19 mouse cellular contexts compared by ENCODE assay signal in genomic region chr7:132719570-132719969, GRCm38 (mm10).
A peak's percentile ranks its signal among the peaks of the same experiment; 100 is the strongest.
DNase-seq lines count a peak whose midpoint lies in the region; ATAC-seq and TF ChIP-seq lines count a peak whose summit lies in the region.
"Had no signal": no experiment of that assay in that cellular context is flagged by ENCODE, and none has a peak within 500 bp of the region (broad histone marks: within the 10 kb centered on the region; RNA-seq: fewer than 3 reads in every experiment).

No protein-coding gene starts in this region.

- no peak for TF ChIP-seq CTCF in hindbrain, postnatal 0 days (IDR thresholded peaks at IDR 0.05; ENCODE audit: low read depth)

- peak; percentile 66 to 80 for DNase-seq in adrenal gland, adult (ENCODE audit: inconsistent age in 2 of 2, low spot score in 1 of 2)
- no peak for DNase-seq in adrenal gland, postnatal 25 days
- DNase-seq in hindbrain, postnatal 0 days (ENCODE audit: low spot score) = no peak
- no peak for DNase-seq in hindbrain, embryonic 14.5 days (ENCODE audit: low spot score)
- DNase-seq in 3134 (ENCODE audit: extremely low read depth, insufficient read length, low spot score) = peak; percentile 78
- DNase-seq in urinary bladder, adult 18-20 months (ENCODE audit: low spot score in 2 of 2) = no peak
- DNase-seq in kidney, adult 11 months = no peak
- DNase-seq: cerebellum, postnatal 25 days; gastrocnemius, postnatal 25 days; kidney, adult 2 months; kidney, postnatal 36 days; layer of hippocampus, postnatal 36 days; lung, postnatal 14 days; retina, postnatal 1 day; spleen, adult 18-20 months; thymus, postnatal 4 days had no signal

- no peaks in the 10 kb centered on the region for H3K36me3 ChIP-seq in hindbrain, postnatal 0 days (ENCODE audit: insufficient read depth, low read length)
- H3K36me3 ChIP-seq in hindbrain, embryonic 14.5 days (replicated peaks; ENCODE audit: control insufficient read depth, insufficient read depth) = peaks cover 8% of the 10 kb centered on the region; the same call in 1 of the 2 replicates

- no peaks in the 10 kb centered on the region for H3K9me3 ChIP-seq in hindbrain, postnatal 0 days (ENCODE audit: low read length)
- H3K9me3 ChIP-seq in hindbrain, embryonic 14.5 days (ENCODE audit: control insufficient read depth, low read length) = no peaks in the 10 kb centered on the region
- H3K9me3 ChIP-seq: limb, embryonic 12.5 days had no signal

- H3K4me2 ChIP-seq in hindbrain, postnatal 0 days (ENCODE audit: low read depth, low read length) = no peak overlapping the region
- no peak overlapping the region for H3K4me2 ChIP-seq in hindbrain, embryonic 14.5 days (replicated peaks)
- H3K4me2 ChIP-seq: limb, embryonic 12.5 days had no signal

- H3K4me3 ChIP-seq in hindbrain, postnatal 0 days (ENCODE audit: low read length) = no peak overlapping the region
- H3K4me3 ChIP-seq in hindbrain, embryonic 14.5 days (replicated peaks; ENCODE audit: low read length) = no peak overlapping the region
- H3K4me3 ChIP-seq in brown adipose tissue, adult 24 weeks (ENCODE audit: insufficient read depth, low read depth, low read length) = no peak overlapping the region
- H3K4me3 ChIP-seq: limb, embryonic 12.5 days had no signal

- H3K4me1 ChIP-seq in hindbrain, postnatal 0 days (ENCODE audit: insufficient read depth, low read length) = peaks cover 17% of the 10 kb centered on the region; the same call in 1 of the 2 replicates
- peaks cover 17% of the 10 kb centered on the region for H3K4me1 ChIP-seq in hindbrain, embryonic 14.5 days (replicated peaks; ENCODE audit: control insufficient read depth, insufficient read depth, low read length)
- peaks cover 67% of the 10 kb centered on the region for H3K4me1 ChIP-seq in brown adipose tissue, adult 24 weeks (ENCODE audit: control insufficient read depth, insufficient read depth, insufficient read length, low read length)

- 87% methylated on average over 4 of the region's 4 CpGs for WGBS in hindbrain, postnatal 0 days
- 95% methylated on average over 4 of the region's 4 CpGs for WGBS in hindbrain, embryonic 14.5 days

- H3K27ac ChIP-seq in hindbrain, postnatal 0 days = 0 out of 2 replicates have a peak overlapping the region, but pooled peaks have one; percentile 58
- H3K27ac ChIP-seq in hindbrain, embryonic 14.5 days = no peak overlapping the region
- peak overlapping the region; percentile 41 for H3K27ac ChIP-seq in brown adipose tissue, adult 24 weeks (replicated peaks; ENCODE audit: low read depth, low read length)
- H3K27ac ChIP-seq: limb, embryonic 12.5 days; stomach, postnatal 0 days had no signal

- no peaks in the 10 kb centered on the region for H3K27me3 ChIP-seq in hindbrain, postnatal 0 days (ENCODE audit: insufficient read depth, low read length)
- no peaks in the 10 kb centered on the region for H3K27me3 ChIP-seq in hindbrain, embryonic 14.5 days (ENCODE audit: control insufficient read depth, insufficient read depth, low read length)
- H3K27me3 ChIP-seq: limb, embryonic 12.5 days had no signal

- no peak overlapping the region for H3K9ac ChIP-seq in hindbrain, postnatal 0 days (replicated peaks; ENCODE audit: low read length)
- no peak overlapping the region for H3K9ac ChIP-seq in hindbrain, embryonic 14.5 days
- H3K9ac ChIP-seq: limb, embryonic 12.5 days had no signal

- ATAC-seq in hindbrain, postnatal 0 days = no peak
- ATAC-seq in hindbrain, embryonic 14.5 days (ENCODE audit: low FRiP score) = no peak

Comparison
In these comparisons a context has a peak if more than half of its experiments do, and no peak if none do; other contexts are left out.
1. DNase-seq: peak in adrenal gland, adult (2 of 2) and 3134 (single experiment); none in adrenal gland, postnatal 25 days (single experiment), hindbrain, postnatal 0 days (single experiment), hindbrain, embryonic 14.5 days (single experiment), urinary bladder, adult 18-20 months (0 of 2) and kidney, adult 11 months (single experiment).